Mouse (Mus musculus) mouse embryonic stem cell (cell line): ENCODE results near the gene Lhpp.

Experiments used
- in situ Hi-C, 2 experiments: fragments of 300-500 bp; cut with MboI; formaldehyde crosslinking; loops; 1 replicate in 1 of 2; 3 replicates in 1 of 2; pipeline ENCODE4 v1.14.3; 2019 to 2020; ENCODE audit warnings: low sequenced_read_pairs in 2 of 2, low pct_unique_long_range_greater_than_20kb in 1 of 2, mixed read lengths in 1 of 2; ENCODE audit not compliant: unreplicated experiment in 1 of 2

Gene Lhpp

GRCm38 (mm10) chr7:132596557-132597250, 13.7 kb upstream of the Lhpp start:
- in situ Hi-C loops = no loop called here

- in situ Hi-C loops = no loop called here
Observed at GRCm38 (mm10) chr7:132597251-132598041, 13.0 kb upstream of the Lhpp start.

GRCm38 (mm10) chr7:132599071-132599975, 11.1 kb upstream of the Lhpp start, which contains the start of gene Nkx1-2:
Nkx1-2 (minus strand) TSS chr7:132599637.
- in situ Hi-C loops = no loop called here

GRCm38 (mm10) chr7:132600026-132600425, 10.4 kb upstream of the Lhpp start:
- in situ Hi-C loops = loop anchor here in 1 of 2 experiments (10.0 kb wide), 1 partner anchor 1045 kb away; no protein-coding TSS in a partner anchor

- in situ Hi-C loops = loop anchor here in 1 of 2 experiments (10.0 kb wide), 1 partner anchor 1046 kb away; no protein-coding TSS in a partner anchor
Observed at GRCm38 (mm10) chr7:132600926-132601325, 9.5 kb upstream of the Lhpp start.

- in situ Hi-C loops = loop anchor here in 1 of 2 experiments (10.0 kb wide), 1 partner anchor 1050 kb away; no protein-coding TSS in a partner anchor
Observed at GRCm38 (mm10) chr7:132604720-132605119, 5.7 kb upstream of the Lhpp start.

- in situ Hi-C loops = loop anchor here in 1 of 2 experiments (10.0 kb wide), 1 partner anchor 1051 kb away; no protein-coding TSS in a partner anchor
Observed at GRCm38 (mm10) chr7:132605689-132606088, 4.7 kb upstream of the Lhpp start.

GRCm38 (mm10) chr7:132608316-132609020, 2.0 kb upstream of the Lhpp start:
- in situ Hi-C loops = loop anchor here in 1 of 2 experiments (10.0 kb wide), 1 partner anchor 1054 kb away; no protein-coding TSS in a partner anchor

- in situ Hi-C loops = no loop called here
Observed at GRCm38 (mm10) chr7:132611530-132611929, 1.1 kb downstream of the Lhpp start.

GRCm38 (mm10) chr7:132615346-132615745, 4.9 kb downstream of the Lhpp start:
- in situ Hi-C loops = no loop called here

- in situ Hi-C loops = no loop called here
Observed at GRCm38 (mm10) chr7:132616391-132616790, 6.0 kb downstream of the Lhpp start.

GRCm38 (mm10) chr7:132617021-132617564, 6.7 kb downstream of the Lhpp start:
- in situ Hi-C loops = no loop called here

- in situ Hi-C loops = no loop called here
Observed at GRCm38 (mm10) chr7:132619549-132619948, 9.1 kb downstream of the Lhpp start.

- in situ Hi-C loops = no loop called here
Observed at GRCm38 (mm10) chr7:132619975-132620918, 9.8 kb downstream of the Lhpp start.

- in situ Hi-C loops = no loop called here
Observed at GRCm38 (mm10) chr7:132624161-132624560, 13.7 kb downstream of the Lhpp start.

GRCm38 (mm10) chr7:132626174-132626573, 15.7 kb downstream of the Lhpp start:
- in situ Hi-C loops = no loop called here

GRCm38 (mm10) chr7:132627448-132627847, 17.0 kb downstream of the Lhpp start:
- in situ Hi-C loops = no loop called here
